Mouse (Mus musculus) heart, adult 2 months (tissue): ENCODE data around the gene Gm17482. TPM values are rescaled to one million over a fixed set of nuclear protein-coding genes. Genes with fewer than 3 reads are reported as not detected.

Source experiments
- DNase-seq, 2 experiments: peaks; one replicate each; pipeline ENCODE4 v3.0.0; 2021
- H3K27ac ChIP-seq: fragments of 200-600 bp; 2 replicates; pipeline ENCODE4 v1.8.1; 2022
- H3K27me3 ChIP-seq: fragments of 200-500 bp; 2 replicates; pipeline ENCODE4 v1.6.1; 2012; ENCODE audit warnings: mild to moderate bottlenecking, low read length, inconsistent platforms, mixed read lengths; ENCODE audit not compliant: control insufficient read depth, insufficient read depth
- H3K36me3 ChIP-seq: fragments of 200-500 bp; 2 replicates; pipeline ENCODE4 v1.6.1; 2012; ENCODE audit warnings: low read length, inconsistent platforms; ENCODE audit not compliant: control insufficient read depth, insufficient read depth
- H3K4me1 ChIP-seq: fragments of 200-500 bp; 2 replicates; pipeline ENCODE4 v1.6.1; 2011; ENCODE audit warnings: low read length; ENCODE audit not compliant: control insufficient read depth, insufficient read depth
- H3K4me3 ChIP-seq: fragments of 200-600 bp; 2 replicates; pipeline ENCODE4 v1.8.1; 2022
- H3K79me2 ChIP-seq: fragments of 200-500 bp; replicated peaks from 2 replicates; pipeline ENCODE4 v1.6.1; 2012; ENCODE audit warnings: mild to moderate bottlenecking, inconsistent platforms, low read length, moderate library complexity, mixed read lengths; ENCODE audit not compliant: control insufficient read depth, insufficient read depth
- H3K9ac ChIP-seq: fragments of 200-500 bp; 2 replicates; pipeline ENCODE4 v1.6.1; 2012; ENCODE audit warnings: low read depth, mild to moderate bottlenecking, control low read depth, inconsistent platforms, low read length, mixed read lengths
- CTCF ChIP-seq: fragments of 200-600 bp; IDR thresholded peaks from 2 replicates; pipeline ENCODE4 v1.8.1; 2022; ENCODE audit warnings: antibody characterized with exemption, mild to moderate bottlenecking, moderate library complexity
- EP300 ChIP-seq: fragments of 200-500 bp; IDR thresholded peaks from 2 replicates; pipeline ENCODE4 v1.6.1; 2011; ENCODE audit warnings: low read depth, low read length, control low read depth; ENCODE audit not compliant: insufficient read depth
- POLR2A ChIP-seq: fragments of 200-500 bp; IDR thresholded peaks from 2 replicates; pipeline ENCODE4 v1.6.1; 2011; ENCODE audit warnings: mild to moderate bottlenecking, low read depth, low read length, control low read depth; ENCODE audit not compliant: insufficient read depth
- WGBS: fragments of 180-500 bp; shearing (Covaris S2); methylation state at CpG from one replicate; pipeline ENCODE4 v1.1.7; 2018; 5-methylcytosine and 5-hydroxymethylcytosine counted together
- intact Hi-C: fragments of 180-260 bp; cut with DNase I; formaldehyde crosslinking; loops from one replicate; pipeline ENCODE4 v1.15.1; 2025
- polyA plus RNA-seq: library from polyadenylated mRNA; depleted of rRNA; stranded (reverse); fragments of >200 nt; gene quantifications from 2 replicates; pipeline ENCODE4 v1.2.3, GENCODE M21; 2012; rRNA removed
- total RNA-seq, 2 experiments: library from RNA; stranded (reverse); gene quantifications; 2 replicates each; pipeline ENCODE4 v1.2.3; 2021

Gm17482 gene
- total and polyA plus RNA-seq, 3 experiments = not detected

GRCm38 (mm10) chr6:115293877-115294276, 66.7 kb downstream of the Gm17482 start:
- DNase-seq = no peak
- no peak for TF ChIP-seq POLR2A
- no peak for TF ChIP-seq CTCF
- no peak for TF ChIP-seq EP300
- Histone ChIP-seq H3K9ac (no peak overlapping the region), H3K79me2 (no peaks in the 10 kb centered on the region), H3K27me3 (no peaks in the 10 kb centered on the region), H3K4me3 (no peak overlapping the region), H3K36me3 (no peaks in the 10 kb centered on the region), H3K4me1 (no peaks in the 10 kb centered on the region), H3K27ac (no peak overlapping the region)
- 75% methylated on average over 2 of the region's 2 CpGs for WGBS
- intact Hi-C loops = no loop called here

- H3K27ac ChIP-seq = no peak overlapping the region
- intact Hi-C loops = no loop called here
- TF ChIP-seq CTCF = no peak
- TF ChIP-seq EP300 = no peak
- no peak for TF ChIP-seq POLR2A
- WGBS = 50% methylated on average over 2 of the region's 2 CpGs
- DNase-seq = no peak
- H3K27me3 ChIP-seq = no peaks in the 10 kb centered on the region
- H3K9ac ChIP-seq = no peak overlapping the region
- H3K4me3 ChIP-seq = no peak overlapping the region
- no peaks in the 10 kb centered on the region for H3K79me2 ChIP-seq
- H3K4me1 ChIP-seq = no peaks in the 10 kb centered on the region; the same call in none of the 2 replicates
- no peaks in the 10 kb centered on the region for H3K36me3 ChIP-seq
Observed at GRCm38 (mm10) chr6:115307134-115307533, 80.0 kb downstream of the Gm17482 start.

Other genes with a start within 250 kb of the Gm17482 start
- 10 to 100 TPM; 11.3 to 12.8 TPM for gene Tamm41, start 189.5 kb upstream of the Gm17482 start, total RNA-seq
- 12.9 and 13.9 TPM in 2 replicates for gene Tamm41, start 189.5 kb upstream of the Gm17482 start, polyA plus RNA-seq
- gene Syn2, start 92.4 kb upstream of the Gm17482 start, total RNA-seq = 1 to 10 TPM; 4.4 to 4.5 TPM
- 5.4 and 5.6 TPM in 2 replicates for gene Syn2, start 92.4 kb upstream of the Gm17482 start, polyA plus RNA-seq
- 10 to 100 TPM; 29.9 to 41.5 TPM for gene Timp4, start 24.9 kb downstream of the Gm17482 start, total RNA-seq
- gene Timp4, start 24.9 kb downstream of the Gm17482 start, polyA plus RNA-seq = 24.6 and 37.7 TPM in 2 replicates
- gene Pparg, start 133.6 kb downstream of the Gm17482 start, total RNA-seq = 10 to 100 TPM; 11.6 to 11.7 TPM
- gene Pparg, start 133.6 kb downstream of the Gm17482 start, polyA plus RNA-seq = 12.4 and 15.7 TPM in 2 replicates